Mouse (Mus musculus): ENCODE measurements at regions not wholly inside any gene's neighbourhood (a gene's known extent, or its start where the extent isn't known, plus 50 kb on each side); places are given as distances from the start of the nearest gene placed in this dataset.

- H3K9me3 ChIP-seq (ENCODE audit: control insufficient read depth, low read length): no peaks in the 10 kb centered on the region
- WGBS: 70% methylated on average over 2 of the region's 2 CpGs
- ATAC-seq (ENCODE audit: low read depth): no peak
- no peak overlapping the region for H3K4me3 ChIP-seq (ENCODE audit: low read length)
- no peak overlapping the region for H3K4me2 ChIP-seq (ENCODE audit: low read depth, low read length)
- H3K27me3 ChIP-seq (ENCODE audit: control insufficient read depth, insufficient read depth, low read depth, low read length): no peaks in the 10 kb centered on the region
- no peaks in the 10 kb centered on the region for H3K4me1 ChIP-seq (replicated peaks; ENCODE audit: control insufficient read depth, insufficient read depth, low read length)
- no peaks in the 10 kb centered on the region for H3K36me3 ChIP-seq (ENCODE audit: control insufficient read depth, insufficient read depth, low read length)
- H3K9ac ChIP-seq (ENCODE audit: low read length): no peak overlapping the region
- H3K27ac ChIP-seq (ENCODE audit: low read length): no peak overlapping the region
These were observed 249.0 kb downstream of the Pax3 start for GRCm38 (mm10) chr1:77947894-77948293.

GRCm38 (mm10) chr1:77944327-77944645 is 252.6 kb downstream of the Pax3 start:
- Histone ChIP-seq H3K9me3 (ENCODE audit: control insufficient read depth, low read length) (no peaks in the 10 kb centered on the region), H3K4me1 (replicated peaks; ENCODE audit: control insufficient read depth, insufficient read depth, low read length) (no peaks in the 10 kb centered on the region), H3K4me3 (ENCODE audit: low read length) (no peak overlapping the region), H3K9ac (ENCODE audit: low read length) (no peak overlapping the region), H3K4me2 (ENCODE audit: low read depth, low read length) (no peak overlapping the region), H3K27me3 (ENCODE audit: control insufficient read depth, insufficient read depth, low read depth, low read length) (no peaks in the 10 kb centered on the region), H3K27ac (ENCODE audit: low read length) (no peak overlapping the region), H3K36me3 (ENCODE audit: control insufficient read depth, insufficient read depth, low read length) (no peaks in the 10 kb centered on the region)
- ATAC-seq (ENCODE audit: low read depth): no peak
- WGBS: 79% methylated on average over 2 of the region's 2 CpGs

- Histone ChIP-seq H3K9ac (ENCODE audit: low read length) (no peak overlapping the region), H3K36me3 (ENCODE audit: control insufficient read depth, insufficient read depth, low read length) (no peaks in the 10 kb centered on the region), H3K4me2 (ENCODE audit: low read depth, low read length) (no peak overlapping the region), H3K27ac (ENCODE audit: low read length) (no peak overlapping the region), H3K4me1 (replicated peaks; ENCODE audit: control insufficient read depth, insufficient read depth, low read length) (no peaks in the 10 kb centered on the region), H3K9me3 (ENCODE audit: control insufficient read depth, low read length) (no peaks in the 10 kb centered on the region), H3K4me3 (ENCODE audit: low read length) (no peak overlapping the region), H3K27me3 (ENCODE audit: control insufficient read depth, insufficient read depth, low read depth, low read length) (no peaks in the 10 kb centered on the region)
- 67% methylated on average over 14 of the region's 14 CpGs for WGBS
- no peak for ATAC-seq (ENCODE audit: low read depth)
These were observed 253.2 kb downstream of the Pax3 start for GRCm38 (mm10) chr1:77943633-77944326.

- no peaks in the 10 kb centered on the region for H3K9me3 ChIP-seq (ENCODE audit: control insufficient read depth, low read length)
- no peak overlapping the region for H3K27ac ChIP-seq (ENCODE audit: low read length)
- H3K36me3 ChIP-seq (ENCODE audit: control insufficient read depth, insufficient read depth, low read length): no peaks in the 10 kb centered on the region
- no peak overlapping the region for H3K9ac ChIP-seq (ENCODE audit: low read length)
- H3K4me2 ChIP-seq (ENCODE audit: low read depth, low read length): no peak overlapping the region
- H3K27me3 ChIP-seq (ENCODE audit: control insufficient read depth, insufficient read depth, low read depth, low read length): no peaks in the 10 kb centered on the region
- 3% methylated on average over 5 of the region's 5 CpGs for WGBS
- no peak for ATAC-seq (ENCODE audit: low read depth)
- no peaks in the 10 kb centered on the region for H3K4me1 ChIP-seq (replicated peaks; ENCODE audit: control insufficient read depth, insufficient read depth, low read length)
- no peak overlapping the region for H3K4me3 ChIP-seq (ENCODE audit: low read length)
These were observed 253.8 kb downstream of the Pax3 start for GRCm38 (mm10) chr1:77943101-77943500.

- 30% methylated on average over 6 of the region's 6 CpGs for WGBS
- peak; percentile 93 for ATAC-seq (ENCODE audit: low read depth)
These were observed 263.7 kb downstream of the Pax3 start for GRCm38 (mm10) chr1:77933095-77933766.

GRCm38 (mm10) chr1:77932226-77932625 is 264.7 kb downstream of the Pax3 start:
- Histone ChIP-seq H3K4me2 (ENCODE audit: low read depth, low read length) (no peak overlapping the region), H3K36me3 (ENCODE audit: control insufficient read depth, insufficient read depth, low read length) (no peaks in the 10 kb centered on the region), H3K9me3 (ENCODE audit: control insufficient read depth, low read length) (peaks cover 3% of the 10 kb centered on the region; the same call in 1 of the 2 replicates), H3K27me3 (ENCODE audit: control insufficient read depth, insufficient read depth, low read depth, low read length) (peaks cover 2% of the 10 kb centered on the region; the same call in 1 of the 2 replicates), H3K27ac (ENCODE audit: low read length) (no peak overlapping the region), H3K4me3 (ENCODE audit: low read length) (no peak overlapping the region), H3K9ac (ENCODE audit: low read length) (no peak overlapping the region), H3K4me1 (replicated peaks; ENCODE audit: control insufficient read depth, insufficient read depth, low read length) (no peaks in the 10 kb centered on the region; the same call in none of the 2 replicates)
- peak; percentile 53; the same call in 1 of the 2 replicates for ATAC-seq (ENCODE audit: low read depth)
- WGBS: 60% methylated on average over 5 of the region's 5 CpGs

More at GRCm38 (mm10) chr1:77933095-77933766, 263.7 kb downstream of the Pax3 start:
- no peak overlapping the region for H3K27ac ChIP-seq (ENCODE audit: low read length)
- H3K4me2 ChIP-seq (ENCODE audit: low read depth, low read length): no peak overlapping the region
- no peak overlapping the region for H3K9ac ChIP-seq (ENCODE audit: low read length)
- no peaks in the 10 kb centered on the region for H3K36me3 ChIP-seq (ENCODE audit: control insufficient read depth, insufficient read depth, low read length)
- H3K27me3 ChIP-seq (ENCODE audit: control insufficient read depth, insufficient read depth, low read depth, low read length): peaks cover 2% of the 10 kb centered on the region; the same call in 1 of the 2 replicates
- H3K4me3 ChIP-seq (ENCODE audit: low read length): no peak overlapping the region
- no peaks in the 10 kb centered on the region; the same call in none of the 2 replicates for H3K4me1 ChIP-seq (replicated peaks; ENCODE audit: control insufficient read depth, insufficient read depth, low read length)
- peaks cover 3% of the 10 kb centered on the region; the same call in 1 of the 2 replicates for H3K9me3 ChIP-seq (ENCODE audit: control insufficient read depth, low read length)

GRCm38 (mm10) chr1:77930661-77931060 is 266.3 kb downstream of the Pax3 start:
- H3K4me3 ChIP-seq (ENCODE audit: low read length): no peak overlapping the region
- H3K9me3 ChIP-seq (ENCODE audit: control insufficient read depth, low read length): peaks cover 3% of the 10 kb centered on the region; the same call in 1 of the 2 replicates
- no peak overlapping the region for H3K27ac ChIP-seq (ENCODE audit: low read length)
- no peak overlapping the region for H3K4me2 ChIP-seq (ENCODE audit: low read depth, low read length)
- H3K36me3 ChIP-seq (ENCODE audit: control insufficient read depth, insufficient read depth, low read length): no peaks in the 10 kb centered on the region
- ATAC-seq (ENCODE audit: low read depth): no peak
- no peak overlapping the region for H3K9ac ChIP-seq (ENCODE audit: low read length)
- peaks cover 2% of the 10 kb centered on the region; the same call in 1 of the 2 replicates for H3K27me3 ChIP-seq (ENCODE audit: control insufficient read depth, insufficient read depth, low read depth, low read length)
- H3K4me1 ChIP-seq (replicated peaks; ENCODE audit: control insufficient read depth, insufficient read depth, low read length): no peaks in the 10 kb centered on the region; the same call in none of the 2 replicates
- 84% methylated on average over 6 of the region's 6 CpGs for WGBS

- H3K4me2 ChIP-seq (ENCODE audit: low read depth, low read length): no peak overlapping the region
- ATAC-seq (ENCODE audit: low read depth): no peak
- H3K4me3 ChIP-seq (ENCODE audit: low read length): no peak overlapping the region
- no peaks in the 10 kb centered on the region for H3K36me3 ChIP-seq (ENCODE audit: control insufficient read depth, insufficient read depth, low read length)
- no peaks in the 10 kb centered on the region; the same call in none of the 2 replicates for H3K4me1 ChIP-seq (replicated peaks; ENCODE audit: control insufficient read depth, insufficient read depth, low read length)
- peaks cover 3% of the 10 kb centered on the region; the same call in 1 of the 2 replicates for H3K9me3 ChIP-seq (ENCODE audit: control insufficient read depth, low read length)
- WGBS: 46% methylated on average over 8 of the region's 8 CpGs
- H3K27me3 ChIP-seq (ENCODE audit: control insufficient read depth, insufficient read depth, low read depth, low read length): peaks cover 2% of the 10 kb centered on the region; the same call in 1 of the 2 replicates
- H3K9ac ChIP-seq (ENCODE audit: low read length): no peak overlapping the region
- no peak overlapping the region for H3K27ac ChIP-seq (ENCODE audit: low read length)
These were observed 267.4 kb downstream of the Pax3 start for GRCm38 (mm10) chr1:77929552-77929951.

GRCm38 (mm10) chr1:77926146-77926545 is 270.8 kb downstream of the Pax3 start:
- H3K27me3 ChIP-seq (ENCODE audit: control insufficient read depth, insufficient read depth, low read depth, low read length): peaks cover 2% of the 10 kb centered on the region; the same call in 1 of the 2 replicates
- H3K4me2 ChIP-seq (ENCODE audit: low read depth, low read length): no peak overlapping the region
- H3K27ac ChIP-seq (ENCODE audit: low read length): no peak overlapping the region
- no peaks in the 10 kb centered on the region for H3K4me1 ChIP-seq (replicated peaks; ENCODE audit: control insufficient read depth, insufficient read depth, low read length)
- no peak for ATAC-seq (ENCODE audit: low read depth)
- H3K9ac ChIP-seq (ENCODE audit: low read length): no peak overlapping the region
- no peaks in the 10 kb centered on the region for H3K36me3 ChIP-seq (ENCODE audit: control insufficient read depth, insufficient read depth, low read length)
- H3K4me3 ChIP-seq (ENCODE audit: low read length): no peak overlapping the region
- H3K9me3 ChIP-seq (ENCODE audit: control insufficient read depth, low read length): peaks cover 3% of the 10 kb centered on the region; the same call in 1 of the 2 replicates
- 52% methylated on average over 3 of the region's 3 CpGs for WGBS

Data from lung, embryonic 16.5 days (tissue).